Mouse (Mus musculus) lung, postnatal 0 days (tissue): Measurements from ENCODE around the gene Crb1.

Source experiments
- CTCF ChIP-seq: IDR thresholded peaks from 2 replicates; pipeline ENCODE4 v1.5.1; 2016; ENCODE audit warnings: antibody characterized with exemption, mild to moderate bottlenecking
- EP300 ChIP-seq: IDR thresholded peaks from 2 replicates; pipeline ENCODE4 v1.6.1; 2016; ENCODE audit warnings: antibody characterized with exemption, mild to moderate bottlenecking, control low read depth

GRCm38 (mm10) chr1:139206259-139206658 lies 170.6 kb downstream of the Crb1 start:
- no peak for TF ChIP-seq CTCF
- TF ChIP-seq EP300, result peak; percentile 53
